Mouse (Mus musculus) megakaryocyte-erythroid progenitor cell, adult 5-6 weeks (primary cell): Measurements from ENCODE around the gene Herc4. TPM values are rescaled to one million over a fixed set of nuclear protein-coding genes. Genes with fewer than 3 reads are reported as not detected.
"Not testable (repeated sequence)": the region's sequence is repeated elsewhere in the genome, so short reads cannot be mapped to it uniquely, and the experiment has no call there.

Source experiments
- ATAC-seq: replicated peaks from 2 replicates; pipeline ENCODE4 v1.8.0; 2016; ENCODE audit warnings: mild to moderate bottlenecking, inconsistent platforms; ENCODE audit not compliant: severe bottlenecking, poor library complexity, low FRiP score, low TSS enrichment
- total RNA-seq, 2 experiments: library from RNA; stranded (forward) in 1 of 2; stranded (reverse) in 1 of 2; fragments of 200-1000, 215-1000 nt in 1 of 2; fragments of >200 nt in 1 of 2; fragmentation: Nextera tagmentation in 1 of 2; gene quantifications; 2 replicates each; pipeline ENCODE4 v1.2.3; 2014 to 2017

Gene Herc4
- total RNA-seq, 2 experiments from 2014 or later, result 77.5 to 78.6 TPM

DNA sequence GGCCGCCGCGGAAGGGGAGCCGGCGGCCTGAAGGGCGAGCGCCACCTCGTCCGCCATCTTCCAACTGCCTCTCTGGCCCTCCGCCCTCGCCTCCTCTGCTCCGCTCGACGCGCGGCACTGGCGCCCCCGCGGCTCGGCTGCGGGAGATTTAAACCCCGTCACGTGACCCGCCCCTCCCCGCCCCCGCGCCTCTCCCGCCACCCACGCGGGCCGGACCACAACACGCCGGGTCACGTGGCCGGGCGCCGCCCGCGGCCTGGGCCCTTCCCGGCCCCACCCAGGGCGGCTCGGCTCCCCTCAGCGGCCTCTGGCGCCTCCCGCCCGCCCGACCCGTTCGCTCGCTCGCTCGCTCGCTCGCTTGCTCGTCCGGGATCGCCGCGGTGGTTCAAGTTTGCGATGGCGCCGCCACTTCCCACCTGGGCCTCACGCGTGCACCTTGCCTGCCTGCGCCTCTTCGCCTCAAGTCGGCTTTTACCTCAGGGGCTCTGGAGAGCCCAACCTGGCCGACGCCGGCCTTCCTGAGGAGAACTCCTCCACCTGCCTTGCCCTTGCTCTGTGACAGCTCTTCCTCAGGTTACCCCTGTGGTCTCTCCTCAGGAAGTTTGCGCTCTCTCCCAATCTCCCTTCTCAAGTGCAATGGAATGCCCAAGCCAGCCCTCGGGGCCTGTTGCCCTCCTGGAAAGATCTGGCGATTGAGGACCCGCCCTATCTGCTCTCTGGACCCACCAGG lies 95.5 kb downstream of the Herc4 start:
- peak; percentile 77 for ATAC-seq

DNA sequence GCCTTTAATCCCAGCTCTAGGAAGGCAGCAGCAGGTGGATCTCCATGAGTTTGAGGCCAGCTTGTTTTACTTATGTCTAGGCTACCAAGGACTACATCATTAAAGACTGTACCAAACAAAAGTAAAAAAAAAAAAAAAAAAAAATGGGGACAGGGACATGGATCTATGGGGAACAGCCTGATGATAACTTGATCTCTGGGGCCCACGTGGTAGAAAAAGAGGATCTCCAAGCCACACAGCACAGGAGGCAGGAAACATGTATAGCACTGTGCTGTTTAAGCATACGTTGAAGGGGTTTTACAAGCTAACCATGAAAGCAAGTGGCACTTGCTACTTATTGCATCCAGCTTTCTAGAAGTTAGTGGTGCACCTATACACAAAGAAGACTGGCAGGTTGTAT lies 97.7 kb downstream of the Herc4 start:
- ATAC-seq, result no peak

GRCm38 (mm10) chr10:63344751-63345150 lies 101.1 kb downstream of the Herc4 start:
- no peak for ATAC-seq

GRCm38 (mm10) chr10:63348291-63348690 lies 104.7 kb downstream of the Herc4 start:
- ATAC-seq, result no peak

GRCm38 (mm10) chr10:63350666-63351065 lies 107.1 kb downstream of the Herc4 start:
- no peak for ATAC-seq

GRCm38 (mm10) chr10:63351099-63351498 lies 107.5 kb downstream of the Herc4 start:
- ATAC-seq, result not testable (repeated sequence)

DNA sequence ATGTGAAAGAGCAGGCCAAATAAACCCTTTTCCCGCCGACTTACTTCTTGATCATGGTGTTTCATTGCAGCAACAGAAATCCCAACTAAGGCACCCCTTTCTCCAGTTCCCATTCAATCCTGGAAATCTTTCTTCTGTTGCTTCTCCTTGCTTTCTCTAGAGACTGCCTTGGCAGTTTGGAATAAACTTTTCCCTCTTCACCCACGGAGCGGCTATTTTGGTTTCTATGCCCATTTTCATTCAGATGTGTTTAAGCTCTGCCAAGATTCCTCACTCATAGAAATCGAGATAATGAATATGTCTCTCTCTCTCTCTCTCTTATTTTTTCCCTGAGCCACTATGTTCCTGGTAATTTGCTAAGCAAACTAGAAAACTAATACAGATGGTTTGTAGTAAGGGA lies 108.5 kb downstream of the Herc4 start:
- no peak for ATAC-seq

DNA sequence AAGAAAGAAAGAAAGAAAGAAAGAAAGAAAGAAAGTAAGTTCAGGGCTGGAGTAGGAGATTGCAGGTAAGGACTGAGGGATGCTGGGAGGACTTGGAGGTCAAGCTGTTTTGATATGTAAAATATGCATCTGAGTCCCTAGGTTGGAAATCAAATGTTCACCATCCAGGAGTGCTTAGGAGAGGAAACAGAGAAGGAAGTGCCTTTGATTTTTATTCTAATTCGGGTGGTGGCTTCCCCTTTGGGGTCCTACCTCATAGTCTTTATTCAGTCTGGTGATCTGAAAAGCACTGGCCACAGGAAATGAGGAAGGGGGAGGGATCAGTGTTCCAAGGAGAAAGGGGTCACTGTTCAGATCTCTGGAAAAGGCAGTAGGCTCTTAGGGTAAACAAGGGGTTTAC lies 116.9 kb downstream of the Herc4 start:
- no peak for ATAC-seq

DNA sequence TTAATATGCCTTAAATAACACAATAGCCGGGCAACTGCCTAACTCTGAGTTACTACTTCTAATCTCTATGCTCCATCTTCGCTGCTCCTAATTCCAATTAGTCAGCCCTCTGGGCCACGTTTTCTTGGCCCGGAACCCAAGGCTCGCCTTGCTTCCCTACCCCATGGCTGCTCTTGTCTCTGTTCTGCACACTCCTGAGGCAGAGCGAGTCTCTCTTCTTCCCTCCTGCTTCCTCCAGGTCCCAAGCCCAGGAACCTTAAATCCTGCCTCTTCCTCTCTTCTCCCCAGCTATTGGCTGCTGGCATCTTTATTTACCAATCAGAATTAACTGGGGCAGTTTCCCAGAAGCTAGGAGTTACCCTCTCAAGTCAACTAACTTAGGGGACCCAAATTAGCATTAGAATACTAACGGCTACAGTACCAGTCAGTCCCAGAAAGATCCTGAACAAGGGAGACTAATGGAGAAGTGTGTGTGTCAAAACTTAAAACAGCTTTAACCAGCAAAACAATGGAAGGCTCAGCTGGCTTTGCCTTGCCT lies 122.4 kb downstream of the Herc4 start:
- no peak for ATAC-seq

DNA sequence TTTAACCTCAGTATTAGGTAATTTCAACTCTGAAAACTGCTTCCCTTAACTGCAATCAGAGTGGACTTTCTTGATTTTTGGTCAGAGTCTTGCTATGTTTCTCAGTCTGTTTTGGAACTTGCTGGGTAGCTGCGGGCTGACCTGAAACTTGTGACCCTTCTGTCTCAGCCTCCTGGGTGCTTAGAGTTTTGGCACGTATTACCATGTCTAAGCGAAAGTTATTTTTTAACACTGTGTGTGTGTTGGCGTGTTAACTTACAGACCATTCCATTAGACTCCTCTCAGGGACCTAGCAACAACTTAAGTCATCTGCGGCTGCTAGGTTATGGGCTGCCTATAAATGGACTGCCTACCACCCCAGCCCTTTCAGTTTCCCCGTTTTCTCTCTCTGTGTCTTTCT lies 123.8 kb downstream of the Herc4 start:
- ATAC-seq, result no peak

Other genes starting within 250 kb of the Herc4 start
- 85.2 and 100 TPM in 2 replicates for gene Hnrnph3, start 219.6 kb upstream of the Herc4 start, total RNA-seq (2014; fragmentation: Nextera tagmentation)
- 49.2 and 56.4 TPM in 2 replicates for gene Hnrnph3, start 219.6 kb upstream of the Herc4 start, total RNA-seq (2017)
- 0.42 and 0.92 TPM in 2 replicates for gene Pbld2, start 219.5 kb upstream of the Herc4 start, total RNA-seq (2014; fragmentation: Nextera tagmentation)
- 0.08 and 0.52 TPM in 2 replicates for gene Pbld2, start 219.5 kb upstream of the Herc4 start, total RNA-seq (2017)
- gene Pbld1, start 183.6 kb upstream of the Herc4 start, total RNA-seq (2014; fragmentation: Nextera tagmentation), result 0.28 TPM in 1 of 2 replicates, not detected in the other
- 0.61 TPM in 1 of 2 replicates, not detected in the other for gene Pbld1, start 183.6 kb upstream of the Herc4 start, total RNA-seq (2017)
- not detected in 2 replicates for gene Atoh7, start 144.2 kb upstream of the Herc4 start, total RNA-seq (2014; fragmentation: Nextera tagmentation)
- not detected in 2 replicates for gene Atoh7, start 144.2 kb upstream of the Herc4 start, total RNA-seq (2017)
- not detected in 2 replicates for gene Mypn, start 39.9 kb upstream of the Herc4 start, total RNA-seq (2014; fragmentation: Nextera tagmentation)
- gene Mypn, start 39.9 kb upstream of the Herc4 start, total RNA-seq (2017), result not detected in 2 replicates
- gene Sirt1, start 137.9 kb downstream of the Herc4 start, total RNA-seq (2014; fragmentation: Nextera tagmentation), result 29.8 and 39.3 TPM in 2 replicates
- gene Sirt1, start 137.9 kb downstream of the Herc4 start, total RNA-seq (2017), result 60.1 and 66.1 TPM in 2 replicates
- gene Dnajc12, start 138.6 kb downstream of the Herc4 start, total RNA-seq (2014; fragmentation: Nextera tagmentation), result 0.68 and 1.0 TPM in 2 replicates
- gene Dnajc12, start 138.6 kb downstream of the Herc4 start, total RNA-seq (2017), result 2.5 and 2.8 TPM in 2 replicates
- gene Gm7075, start 178.0 kb downstream of the Herc4 start, total RNA-seq (2014; fragmentation: Nextera tagmentation), result not detected in 2 replicates
- not detected in 2 replicates for gene Gm7075, start 178.0 kb downstream of the Herc4 start, total RNA-seq (2017)
- gene Ctnna3, start 186.3 kb downstream of the Herc4 start, total RNA-seq (2014; fragmentation: Nextera tagmentation), result not detected in 2 replicates
- gene Ctnna3, start 186.3 kb downstream of the Herc4 start, total RNA-seq (2017), result not detected in 2 replicates